Mouse (Mus musculus) c-Kit-positive CD71-positive TER-119-positive erythroid progenitor cells, embryonic 14.5 days (primary cell): ENCODE results near the gene Thsd7b.
"Not testable (repeated sequence)": the region's sequence is repeated elsewhere in the genome, so short reads cannot be mapped to it uniquely, and the experiment has no call there.

ENCODE experiments used
- DNase-seq: peaks from one replicate; pipeline ENCODE4 v3.0.0-alpha.2; 2013; ENCODE audit warnings: low spot score

Thsd7b gene

GRCm38 (mm10) chr1:129850007-129850564, 577.0 kb downstream of the Thsd7b start:
- DNase-seq: no peak

DNA sequence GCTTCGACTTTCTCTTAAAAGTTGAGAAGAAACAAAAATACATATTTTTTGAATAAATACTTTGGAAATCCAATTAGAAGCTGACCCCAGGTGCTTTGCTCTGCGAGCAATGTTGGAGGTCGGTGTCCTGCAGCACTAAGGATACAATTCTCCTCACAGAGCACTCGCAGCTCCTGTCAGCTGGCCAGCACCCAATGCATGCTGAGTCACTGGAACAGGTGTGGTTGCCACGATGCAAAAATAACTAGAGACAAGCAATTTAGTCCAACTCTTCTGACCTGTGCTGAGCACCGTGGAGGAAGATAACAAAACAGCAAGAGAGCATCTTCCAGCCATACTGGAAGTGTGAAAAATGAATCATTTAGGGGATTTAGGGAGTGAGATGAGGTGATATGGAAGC, 594.6 kb downstream of the Thsd7b start:
- DNase-seq: no peak

GRCm38 (mm10) chr1:129874355-129874754, 601.3 kb downstream of the Thsd7b start:
- DNase-seq: no peak

GRCm38 (mm10) chr1:129887861-129888260, 614.8 kb downstream of the Thsd7b start:
- DNase-seq: no peak

DNA sequence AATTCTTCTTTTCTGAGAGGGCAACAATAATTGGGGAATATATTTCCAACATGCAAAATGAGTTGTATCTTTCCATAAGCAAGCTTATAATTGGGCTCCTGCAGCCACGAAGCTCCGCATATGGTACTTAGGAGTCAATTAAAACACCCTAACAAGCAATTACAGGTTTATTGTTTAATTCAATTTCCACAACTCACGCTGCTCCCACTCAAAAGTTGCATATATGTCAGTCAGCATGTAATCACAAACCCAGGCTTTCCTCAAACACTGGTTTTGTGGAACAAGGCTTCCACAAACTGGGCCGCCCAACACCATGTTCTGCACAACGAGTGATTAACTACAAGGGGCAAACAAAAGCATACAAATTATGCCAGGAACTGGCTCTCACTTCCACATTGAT, 625.0 kb downstream of the Thsd7b start:
- no peak for DNase-seq

DNA sequence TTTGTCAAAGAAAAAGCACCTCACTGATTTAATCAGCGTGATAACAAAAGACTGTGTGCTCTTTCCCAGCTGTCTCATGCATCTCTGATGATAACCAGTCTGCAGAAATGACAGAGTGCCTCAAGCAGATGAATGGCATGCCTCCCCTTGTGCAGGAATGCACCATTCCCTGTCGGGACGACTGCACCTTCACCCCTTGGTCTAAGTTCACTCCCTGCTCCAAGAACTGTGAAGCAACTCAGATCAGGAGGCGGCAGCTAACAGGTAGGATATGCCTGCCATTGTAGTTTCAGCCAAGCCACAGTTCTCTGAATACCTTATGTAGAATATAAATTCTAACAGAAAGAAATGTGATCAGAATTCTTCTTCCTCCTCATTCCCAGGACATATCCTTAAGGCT, 642.4 kb downstream of the Thsd7b start:
- no peak for DNase-seq

DNA sequence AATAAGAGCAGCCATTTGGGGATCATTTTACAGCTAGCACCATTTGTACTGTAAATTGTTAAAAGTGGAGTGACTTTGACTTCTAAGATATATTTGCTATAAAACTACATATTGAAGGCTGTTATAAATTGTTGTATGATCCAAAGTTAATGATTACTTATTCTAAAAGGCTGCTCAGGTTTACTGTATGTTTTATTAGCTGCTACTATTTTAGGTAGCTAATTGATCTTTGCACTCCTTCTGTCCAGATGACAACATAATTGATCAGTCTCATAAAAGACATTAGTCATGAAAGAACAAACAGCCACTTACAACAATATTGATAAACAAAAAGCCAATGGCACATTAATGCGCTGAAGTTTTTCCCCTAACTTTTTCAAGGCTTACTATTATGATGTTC, 644.5 kb downstream of the Thsd7b start:
- DNase-seq: no peak

GRCm38 (mm10) chr1:129919385-129919784, 646.3 kb downstream of the Thsd7b start:
- peak; percentile 52 for DNase-seq

- DNase-seq: no peak
These were observed 657.9 kb downstream of the Thsd7b start for GRCm38 (mm10) chr1:129931003-129931402.

DNA sequence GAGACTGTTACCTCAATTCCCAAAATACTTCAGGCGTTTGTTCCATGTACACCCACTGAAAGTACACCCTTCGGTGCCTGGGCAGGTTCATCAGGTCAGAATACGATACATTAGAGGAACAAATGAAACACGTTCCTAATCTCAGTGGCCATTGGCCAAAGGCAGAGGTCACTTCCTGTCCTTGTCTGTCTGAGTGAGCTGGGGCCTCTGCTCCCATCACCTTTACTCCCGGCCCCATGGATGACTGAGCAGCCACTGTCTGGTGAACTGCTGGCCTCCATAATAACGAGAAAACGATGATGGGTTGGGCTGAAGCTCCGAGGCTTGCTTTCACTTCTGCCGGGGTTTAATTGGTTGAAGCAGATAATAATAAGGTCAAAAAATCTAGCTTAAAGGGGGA, 670.0 kb downstream of the Thsd7b start:
- DNase-seq: no peak

DNA sequence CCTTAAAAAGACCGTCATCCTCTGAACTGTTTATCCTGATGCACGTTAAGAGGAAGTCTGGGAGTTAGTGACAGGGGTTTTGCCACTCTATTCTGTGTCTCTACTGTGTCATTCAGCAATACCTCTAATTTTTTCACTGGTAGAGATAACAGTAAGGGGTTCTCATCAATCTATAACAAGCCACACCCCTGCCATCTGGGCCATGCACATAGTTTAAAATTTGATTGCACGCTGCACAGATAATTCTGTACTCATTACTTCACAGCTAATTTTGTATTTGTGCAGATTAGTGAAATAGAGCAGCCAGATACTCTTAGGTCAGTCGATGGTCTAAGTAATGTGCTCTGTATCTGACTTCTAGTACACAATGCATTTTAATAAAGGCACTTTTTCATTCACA, 673.9 kb downstream of the Thsd7b start:
- DNase-seq: peak; percentile 6

DNA sequence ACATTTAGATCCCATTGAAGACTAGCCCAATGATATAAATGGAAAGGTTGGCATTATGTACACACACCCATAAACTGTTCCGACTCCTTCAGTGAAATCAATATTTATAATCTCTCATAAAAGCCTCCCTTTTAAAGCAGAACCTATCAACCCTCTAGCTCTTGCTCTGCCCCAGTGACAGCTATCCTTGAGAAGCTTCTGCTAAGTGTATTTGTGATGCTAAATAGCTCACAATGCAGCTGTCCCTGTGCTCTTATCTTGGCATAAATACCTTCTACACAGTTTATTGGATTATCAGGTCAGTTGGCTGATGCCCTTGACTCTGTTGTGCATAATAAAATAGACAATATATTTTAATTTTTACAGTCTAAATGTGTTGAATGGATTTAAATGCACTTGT, 682.4 kb downstream of the Thsd7b start:
- no peak for DNase-seq

- peak; percentile 78 for DNase-seq
These were observed 683.5 kb downstream of the Thsd7b start for GRCm38 (mm10) chr1:129956625-129957024.

DNA sequence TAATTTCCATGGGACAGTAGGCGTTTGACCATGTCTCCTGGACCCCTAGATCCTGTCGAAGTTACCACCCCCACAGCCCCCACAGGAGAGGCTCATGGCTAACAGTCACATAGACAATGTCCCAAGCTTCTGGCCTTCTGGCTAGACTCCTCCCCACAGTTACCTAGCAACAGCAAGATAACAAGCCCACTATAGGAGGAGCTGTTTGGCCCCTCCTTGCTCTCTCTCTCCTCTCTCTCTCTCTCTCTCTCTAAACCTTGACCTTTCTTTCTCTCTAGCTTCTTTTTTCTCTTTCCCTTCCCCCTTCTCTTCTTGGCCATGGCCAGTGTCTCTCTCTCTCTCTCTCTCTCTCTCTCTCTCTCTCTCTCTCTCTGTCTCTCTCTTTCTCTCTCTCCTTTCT, 686.2 kb downstream of the Thsd7b start:
- peak; percentile 18 for DNase-seq

DNA sequence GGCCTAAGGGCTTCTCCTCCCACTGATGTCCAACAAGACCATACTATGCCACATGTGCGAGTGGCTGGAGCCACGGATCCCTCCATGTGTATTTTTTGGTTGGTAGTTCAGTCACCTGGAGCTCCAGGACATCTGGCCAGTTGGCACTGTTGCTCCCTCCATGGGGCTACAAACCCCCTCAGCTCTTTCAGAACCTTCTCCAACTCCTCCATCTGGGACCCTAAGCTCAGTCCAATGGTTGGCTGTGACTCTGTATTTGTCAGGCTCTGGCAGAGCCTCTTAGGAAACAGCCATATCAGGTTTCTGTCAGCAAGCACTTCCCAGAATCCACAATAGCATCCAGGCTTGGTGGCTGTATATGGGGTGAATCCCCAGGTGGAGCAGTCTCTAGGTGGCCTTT, 690.1 kb downstream of the Thsd7b start:
- no peak for DNase-seq

GRCm38 (mm10) chr1:129989247-129989646, 716.1 kb downstream of the Thsd7b start:
- DNase-seq: not testable (repeated sequence)

DNA sequence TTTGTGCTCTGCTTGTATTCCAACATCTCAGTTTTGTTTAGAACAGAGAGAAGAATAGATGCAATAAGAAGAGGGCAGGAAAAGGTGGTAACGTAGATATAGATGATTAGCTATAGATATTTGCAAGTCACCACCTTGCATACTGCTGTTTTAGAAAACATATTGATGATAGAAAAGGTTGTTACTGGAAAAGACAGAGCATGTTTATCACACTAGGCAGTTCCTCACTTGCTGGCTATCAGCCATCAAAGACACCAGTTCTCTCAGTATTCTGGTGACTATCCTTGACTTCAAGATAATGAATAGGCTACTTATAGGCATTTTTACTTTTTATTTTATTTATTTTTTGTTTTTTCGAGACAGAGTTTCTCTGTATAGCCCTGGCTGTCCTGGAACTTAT, 717.7 kb downstream of the Thsd7b start:
- peak; percentile 20 for DNase-seq

DNA sequence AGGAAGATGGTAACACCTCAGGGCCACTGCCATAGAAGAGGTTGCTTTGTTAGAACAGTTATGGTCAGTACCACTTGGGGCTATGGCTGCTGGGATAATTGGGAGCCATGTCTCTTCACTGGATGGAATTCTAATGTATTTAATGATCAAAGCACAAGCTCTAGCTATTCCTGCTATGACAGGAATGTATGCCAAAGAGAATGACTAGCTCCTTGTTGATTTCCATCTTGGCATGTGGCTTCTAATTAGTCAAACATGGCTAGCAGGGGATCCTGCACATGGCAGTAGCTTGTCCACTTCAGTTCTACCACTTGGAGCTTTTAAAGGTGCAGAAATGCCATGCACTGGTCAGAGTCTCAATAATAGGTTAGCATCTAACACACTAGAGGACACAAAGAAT, 781.9 kb downstream of the Thsd7b start:
- DNase-seq: no peak

DNA sequence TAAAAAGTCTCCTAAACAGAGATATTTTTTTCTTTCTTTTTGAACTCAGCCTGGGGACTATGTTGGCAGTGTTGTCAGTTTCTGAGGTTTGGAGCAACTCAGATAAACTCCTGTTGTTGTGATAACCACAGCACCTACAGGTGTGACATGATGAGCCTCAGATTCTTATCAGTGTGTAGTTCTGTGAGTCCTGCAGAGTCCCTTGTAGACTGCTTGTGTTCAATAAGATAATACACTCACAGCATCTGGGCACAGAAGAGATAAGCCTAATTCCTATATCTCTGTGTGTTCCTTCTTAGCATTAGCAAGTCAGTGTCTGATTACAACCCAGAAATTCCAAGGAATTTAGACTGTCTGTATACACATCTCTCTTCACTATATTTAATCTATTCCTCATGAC, 789.0 kb downstream of the Thsd7b start:
- DNase-seq: no peak

DNA sequence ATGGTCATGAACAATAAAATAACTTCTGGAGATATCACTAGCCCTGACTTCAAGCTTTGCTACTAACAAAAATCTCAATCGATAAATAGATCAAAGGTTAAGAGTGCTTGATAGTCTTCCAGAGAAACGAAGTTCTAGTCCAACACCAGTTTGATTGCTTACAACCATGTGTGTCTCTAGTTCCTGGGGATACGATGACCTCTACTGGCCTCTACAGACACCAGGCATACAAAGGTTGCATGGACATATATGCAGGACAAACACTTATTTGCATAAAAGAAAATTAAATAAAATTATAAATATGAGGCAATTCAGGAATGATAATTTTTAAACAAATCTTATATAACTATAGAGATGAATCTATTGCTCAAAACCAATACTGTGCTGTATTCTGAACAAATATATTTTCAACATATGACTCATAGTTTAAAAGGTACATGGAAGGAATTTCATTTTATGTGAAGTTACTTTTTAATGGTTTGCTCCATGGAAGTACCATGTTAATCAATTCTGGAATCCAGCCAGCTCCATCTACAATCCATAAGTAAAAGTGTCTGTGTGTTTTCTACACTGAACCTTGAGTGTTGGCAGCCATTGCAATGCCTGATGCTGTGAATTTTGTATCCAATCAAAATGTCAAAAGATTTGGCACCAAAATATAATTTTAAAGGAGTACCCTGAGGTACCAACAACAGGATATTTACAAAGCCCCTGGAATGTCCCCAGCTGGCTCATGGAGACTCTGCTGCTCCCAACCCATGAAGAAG, 793.3 kb downstream of the Thsd7b start:
- DNase-seq: no peak

- DNase-seq: no peak
These were observed 810.7 kb downstream of the Thsd7b start for GRCm38 (mm10) chr1:130083788-130084187.

DNA sequence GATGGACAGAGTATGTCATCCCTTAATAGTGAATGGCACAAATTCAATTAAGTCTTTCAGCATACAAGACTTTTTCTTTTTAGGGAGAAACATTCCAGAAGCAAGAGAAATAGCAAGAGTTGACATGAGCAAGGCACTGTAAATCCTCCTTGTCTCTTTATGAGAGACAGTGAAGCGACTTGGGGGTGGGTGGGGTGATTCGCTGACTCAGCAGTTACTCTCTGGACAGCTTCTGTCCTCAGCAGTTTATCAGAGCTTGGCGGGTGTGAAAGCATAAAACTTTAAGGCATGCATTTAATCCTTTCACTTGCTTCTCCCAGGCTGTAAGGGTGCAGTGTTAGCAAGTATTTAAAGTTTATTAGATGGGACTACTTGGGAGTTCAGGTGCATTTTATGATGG, 812.1 kb downstream of the Thsd7b start:
- no peak for DNase-seq

- no peak for DNase-seq
These were observed 812.8 kb downstream of the Thsd7b start for GRCm38 (mm10) chr1:130085910-130086309.

- DNase-seq: no peak
These were observed 826.1 kb downstream of the Thsd7b start for GRCm38 (mm10) chr1:130099227-130099626.
